Mouse (Mus musculus) hindbrain, embryonic 15.5 days (tissue): ENCODE results near the gene Maz. TPM values are rescaled to one million over a fixed set of nuclear protein-coding genes. Genes with fewer than 3 reads are reported as not detected.
A peak's percentile ranks its signal among the peaks of the same experiment; 100 is the strongest.

Experiments
- ATAC-seq: fragments of 200-750 bp; cut with Nextera tagmentation; 2 replicates; pipeline ENCODE4 v1.8.0; 2017; ENCODE audit warnings: low read depth, moderate number of reproducible peaks, moderate TSS enrichment; ENCODE audit not compliant: low FRiP score
- H3K27ac ChIP-seq: fragments of 300-500 bp; sonication (generic); replicated peaks from 2 replicates; pipeline ENCODE4 v1.5.1; 2015; ENCODE audit warnings: mild to moderate bottlenecking, inconsistent platforms
- H3K27me3 ChIP-seq: fragments of 300-500 bp; sonication (generic); 2 replicates; pipeline ENCODE4 v1.6.1; 2015; ENCODE audit warnings: control low read depth, inconsistent platforms
- H3K36me3 ChIP-seq: fragments of 300-500 bp; sonication (generic); 2 replicates; pipeline ENCODE4 v1.6.1; 2015; ENCODE audit warnings: control low read depth, inconsistent platforms
- H3K4me1 ChIP-seq: fragments of 300-500 bp; sonication (generic); replicated peaks from 2 replicates; pipeline ENCODE4 v1.6.1; 2015; ENCODE audit warnings: control low read depth, inconsistent platforms
- H3K4me2 ChIP-seq: fragments of 300-500 bp; sonication (generic); 2 replicates; pipeline ENCODE4 v1.6.1; 2015; ENCODE audit warnings: moderate library complexity, mild to moderate bottlenecking, inconsistent platforms
- H3K4me3 ChIP-seq: fragments of 300-500 bp; sonication (generic); 2 replicates; pipeline ENCODE4 v1.5.1; 2015; ENCODE audit warnings: mild to moderate bottlenecking, inconsistent platforms
- H3K9ac ChIP-seq: fragments of 300-500 bp; sonication (generic); 2 replicates; pipeline ENCODE4 v1.6.1; 2015; ENCODE audit warnings: inconsistent platforms
- H3K9me3 ChIP-seq: fragments of 300-500 bp; sonication (generic); 2 replicates; pipeline ENCODE4 v1.6.1; 2016; ENCODE audit warnings: control low read depth, inconsistent platforms
- whole genome bisulfite sequencing: fragments of 180-500 bp; shearing (Covaris S2); methylation state at CpG from one replicate; pipeline ENCODE4 v1.1.7; 2015; 5-methylcytosine and 5-hydroxymethylcytosine counted together
- polyA plus RNA-seq: library from polyadenylated mRNA; unstranded; fragments of >200 nt; fragmentation: Nextera tagmentation; extraction: Ambion mirVana; gene quantifications from 2 replicates; pipeline ENCODE4 v1.2.1, GENCODE M21; 2015

Maz gene
- polyA plus RNA-seq, 1 experiment from 2014 or later = 87.3 TPM

DNA sequence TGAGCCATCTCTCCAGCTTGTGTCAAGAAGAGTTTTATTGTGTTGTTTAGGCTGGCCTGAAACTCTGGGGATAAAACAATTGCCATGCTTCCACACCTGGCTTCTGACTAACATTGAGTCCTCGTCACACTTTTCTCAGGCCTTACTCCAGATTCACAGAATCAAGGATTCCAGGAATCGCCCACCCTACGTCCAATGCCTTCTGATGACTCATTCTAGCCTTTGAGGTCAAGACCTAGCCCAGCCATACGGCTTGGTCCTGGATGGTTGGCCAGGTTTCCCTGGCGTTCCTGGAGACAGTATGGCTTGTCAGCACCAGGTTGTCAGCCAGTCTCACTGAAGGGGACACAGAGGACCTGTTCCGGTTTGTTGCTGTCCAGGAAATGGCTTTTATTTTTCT, 14.5 kb downstream of the Maz start:
- no peaks in the 10 kb centered on the region for H3K9me3 ChIP-seq
- no peak overlapping the region for H3K4me2 ChIP-seq
- ATAC-seq = no peak
- peaks cover 25% of the 10 kb centered on the region for H3K4me1 ChIP-seq
- WGBS = 87% methylated on average over 6 of the region's 6 CpGs
- no peak overlapping the region for H3K4me3 ChIP-seq
- no peak overlapping the region for H3K9ac ChIP-seq
- no peaks in the 10 kb centered on the region for H3K27me3 ChIP-seq
- H3K36me3 ChIP-seq = peaks cover 27% of the 10 kb centered on the region
- no peak overlapping the region for H3K27ac ChIP-seq

DNA sequence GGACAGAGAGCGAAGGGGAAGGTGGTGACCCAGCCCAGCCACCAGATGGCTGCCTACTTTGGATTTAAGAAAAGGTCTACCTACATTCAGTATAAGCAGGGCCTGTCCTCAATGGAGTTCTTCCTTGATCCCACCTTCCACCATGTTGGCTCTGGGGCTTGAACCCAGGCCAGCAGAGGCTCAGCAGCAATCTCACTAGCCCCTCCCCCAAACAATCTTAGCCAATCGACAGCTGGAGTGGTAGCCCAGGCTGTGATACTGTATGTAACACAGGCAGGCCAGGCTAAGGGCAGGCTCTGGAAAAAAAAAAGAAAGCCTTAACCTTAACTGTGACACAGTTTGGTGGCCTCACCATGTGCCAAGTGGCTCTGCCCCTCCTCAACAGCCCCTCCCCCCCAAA, 15.1 kb downstream of the Maz start:
- peaks cover 27% of the 10 kb centered on the region for H3K36me3 ChIP-seq

DNA sequence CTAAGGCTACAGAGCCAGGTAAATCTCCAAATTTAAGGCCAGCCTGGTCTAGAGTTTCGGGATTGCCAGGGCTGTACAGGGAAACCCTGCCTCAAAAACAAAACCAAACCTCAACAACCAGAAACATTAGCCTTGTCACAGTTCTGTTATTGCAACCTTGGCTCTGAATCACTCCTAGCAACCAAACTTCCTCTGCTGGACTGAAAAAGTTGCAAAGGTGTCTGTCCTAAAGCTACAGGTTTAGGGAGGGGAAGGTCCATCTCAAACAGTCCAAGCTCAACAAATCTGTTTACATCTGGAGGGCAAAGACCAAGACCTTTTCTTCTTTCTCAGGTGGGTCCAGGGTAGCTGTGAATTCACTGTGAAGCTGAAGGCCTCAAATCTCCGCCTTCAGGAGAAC, 15.8 kb downstream of the Maz start:
- Histone ChIP-seq H3K9ac (no peak overlapping the region), H3K4me1 (peaks cover 22% of the 10 kb centered on the region), H3K4me3 (no peak overlapping the region), H3K9me3 (no peaks in the 10 kb centered on the region), H3K4me2 (no peak overlapping the region), H3K27me3 (no peaks in the 10 kb centered on the region), H3K27ac (no peak overlapping the region), H3K36me3 (peaks cover 27% of the 10 kb centered on the region)
- 98% methylated on average over 2 of the region's 2 CpGs for WGBS
- no peak for ATAC-seq

More for the DNA sequence above, 15.1 kb downstream of the Maz start:
- Histone ChIP-seq H3K9ac (no peak overlapping the region), H3K4me2 (no peak overlapping the region), H3K27ac (no peak overlapping the region), H3K27me3 (no peaks in the 10 kb centered on the region), H3K9me3 (no peaks in the 10 kb centered on the region), H3K4me3 (no peak overlapping the region), H3K4me1 (peaks cover 25% of the 10 kb centered on the region)
- 80% methylated on average over 2 of the region's 2 CpGs for WGBS
- no peak for ATAC-seq

DNA sequence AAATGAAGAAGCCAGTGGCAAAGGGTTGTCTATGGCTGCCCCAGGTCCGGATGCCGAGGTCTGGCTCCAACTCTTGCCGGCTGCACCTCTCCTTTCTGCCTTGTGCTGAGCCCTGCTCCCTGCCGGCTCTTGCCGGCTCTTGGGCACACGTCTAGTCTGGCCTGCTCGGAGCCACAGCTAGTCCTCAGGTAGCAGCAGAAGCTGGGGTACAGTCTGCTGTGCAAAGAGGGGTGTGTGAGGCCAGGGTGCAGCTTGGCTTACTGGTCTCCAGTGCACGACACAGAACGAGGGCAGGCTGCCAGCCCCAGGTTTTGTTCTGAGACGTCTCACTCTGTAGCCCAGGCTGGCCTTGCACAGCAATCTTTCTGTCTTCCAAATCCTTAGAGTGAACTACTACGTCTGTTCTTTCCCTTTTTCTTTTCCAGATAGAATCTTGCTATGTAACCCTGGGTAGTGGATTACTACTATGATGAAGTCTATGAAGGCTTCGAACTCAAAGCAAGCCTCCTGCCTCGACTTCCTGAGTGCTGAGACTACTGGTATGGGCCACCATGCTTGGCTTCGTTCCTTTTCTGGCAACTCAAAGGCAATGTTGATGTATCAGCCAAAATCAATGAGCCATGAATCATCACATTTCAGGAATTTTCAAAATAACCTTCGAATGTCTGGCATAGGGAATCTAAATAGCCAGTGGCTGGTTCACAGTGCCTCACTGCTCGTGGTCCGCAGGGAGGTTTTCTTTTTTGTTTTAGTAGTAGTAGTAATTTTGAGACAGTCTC, 17.3 kb downstream of the Maz start:
- Histone ChIP-seq H3K4me3 (no peak overlapping the region), H3K9ac (no peak overlapping the region)
- no peak for ATAC-seq

DNA sequence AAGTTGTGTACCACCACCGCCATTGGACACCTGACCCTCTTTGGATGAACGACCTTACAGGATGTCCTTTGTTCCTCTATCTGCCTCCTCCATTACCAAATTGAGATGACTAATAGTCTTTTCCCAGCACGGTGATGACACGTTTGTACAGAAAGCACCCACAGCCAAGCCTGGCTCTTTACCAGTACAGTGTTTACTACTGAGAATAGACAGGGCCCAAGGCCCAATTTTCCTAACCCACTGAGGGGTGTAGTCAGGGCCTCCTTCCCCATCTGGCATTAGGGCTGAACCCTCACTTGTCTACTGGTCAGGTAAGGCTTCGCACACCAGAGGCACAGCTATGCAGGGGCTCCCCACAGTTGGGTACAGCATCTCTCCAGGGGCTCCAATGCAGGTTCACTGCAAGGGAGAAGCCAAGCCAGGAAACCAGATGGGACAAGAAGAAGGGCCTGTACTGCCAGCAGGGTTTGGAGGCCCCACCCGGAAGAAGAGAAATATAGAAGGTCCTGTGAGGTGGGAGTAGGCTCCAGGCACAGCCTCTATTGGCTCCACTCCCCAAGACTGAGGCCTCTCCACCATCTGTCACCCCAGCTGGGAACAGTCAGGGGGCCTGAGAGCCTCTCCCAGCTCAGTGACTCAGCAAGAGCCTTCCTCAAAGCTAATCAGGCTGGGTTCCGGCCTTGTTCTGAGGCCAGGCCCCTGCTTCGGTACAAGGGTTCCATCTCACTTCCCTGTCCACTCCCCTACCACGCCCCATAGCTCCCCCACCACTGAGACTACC, 18.4 kb downstream of the Maz start:
- Histone ChIP-seq H3K4me3 (no peak overlapping the region), H3K36me3 (peaks cover 6% of the 10 kb centered on the region; the same call in 1 of the 2 replicates), H3K4me1 (no peaks in the 10 kb centered on the region), H3K9ac (no peak overlapping the region), H3K4me2 (no peak overlapping the region), H3K27ac (peak overlapping the region; percentile 23; the same call in 1 of the 2 replicates), H3K27me3 (no peaks in the 10 kb centered on the region), H3K9me3 (no peaks in the 10 kb centered on the region)
- ATAC-seq = peak; percentile 72
- 57% methylated on average over 9 of the region's 9 CpGs for WGBS

More for the DNA sequence above, 17.3 kb downstream of the Maz start:
- Histone ChIP-seq H3K27me3 (no peaks in the 10 kb centered on the region), H3K4me1 (peaks cover 7% of the 10 kb centered on the region), H3K4me2 (no peak overlapping the region), H3K27ac (no peak overlapping the region), H3K36me3 (peaks cover 17% of the 10 kb centered on the region), H3K9me3 (no peaks in the 10 kb centered on the region)
- 86% methylated on average over 17 of the region's 17 CpGs for WGBS

DNA sequence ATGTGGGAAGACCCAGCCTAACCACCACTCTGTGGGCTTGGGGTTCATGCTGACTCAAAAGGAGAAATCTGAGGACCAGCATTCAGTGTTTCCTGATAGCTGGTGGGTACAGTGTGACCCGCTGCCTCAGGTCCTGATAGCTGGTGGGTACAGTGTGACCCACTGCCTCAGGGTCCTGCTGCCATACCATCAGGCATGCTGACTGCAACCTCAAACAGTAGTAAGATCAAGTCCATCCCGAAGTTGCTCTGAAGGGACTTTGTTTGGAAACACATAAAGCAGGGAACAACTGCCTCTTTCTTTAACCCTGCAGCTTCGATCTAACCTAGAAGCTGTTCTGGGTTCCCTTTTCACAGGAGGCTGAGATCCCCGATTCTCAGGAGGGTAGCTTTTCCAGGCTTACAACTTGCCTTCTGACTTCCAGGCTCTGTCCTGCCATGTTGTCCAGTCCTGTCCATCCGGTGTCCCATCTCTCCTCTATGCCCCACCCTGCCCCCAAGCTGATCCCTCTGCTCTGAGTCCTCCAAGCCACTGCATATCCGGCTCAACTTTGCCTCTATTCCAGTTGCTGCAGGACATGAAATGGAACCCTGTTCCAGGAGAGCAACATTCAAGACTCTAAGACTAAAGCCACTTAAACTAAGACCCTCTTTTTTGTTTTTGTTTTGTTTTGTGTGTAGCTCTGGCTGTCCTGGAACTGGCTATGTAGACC, 19.4 kb downstream of the Maz start:
- Histone ChIP-seq H3K4me2 (no peak overlapping the region), H3K36me3 (0 out of 2 replicates have a peak, but pooled peaks cover 2% of the 10 kb centered on the region), H3K4me3 (no peak overlapping the region), H3K9ac (no peak overlapping the region), H3K9me3 (no peaks in the 10 kb centered on the region), H3K27me3 (no peaks in the 10 kb centered on the region), H3K27ac (no peak overlapping the region), H3K4me1 (no peaks in the 10 kb centered on the region)
- 88% methylated on average over 6 of the region's 6 CpGs for WGBS
- no peak for ATAC-seq

DNA sequence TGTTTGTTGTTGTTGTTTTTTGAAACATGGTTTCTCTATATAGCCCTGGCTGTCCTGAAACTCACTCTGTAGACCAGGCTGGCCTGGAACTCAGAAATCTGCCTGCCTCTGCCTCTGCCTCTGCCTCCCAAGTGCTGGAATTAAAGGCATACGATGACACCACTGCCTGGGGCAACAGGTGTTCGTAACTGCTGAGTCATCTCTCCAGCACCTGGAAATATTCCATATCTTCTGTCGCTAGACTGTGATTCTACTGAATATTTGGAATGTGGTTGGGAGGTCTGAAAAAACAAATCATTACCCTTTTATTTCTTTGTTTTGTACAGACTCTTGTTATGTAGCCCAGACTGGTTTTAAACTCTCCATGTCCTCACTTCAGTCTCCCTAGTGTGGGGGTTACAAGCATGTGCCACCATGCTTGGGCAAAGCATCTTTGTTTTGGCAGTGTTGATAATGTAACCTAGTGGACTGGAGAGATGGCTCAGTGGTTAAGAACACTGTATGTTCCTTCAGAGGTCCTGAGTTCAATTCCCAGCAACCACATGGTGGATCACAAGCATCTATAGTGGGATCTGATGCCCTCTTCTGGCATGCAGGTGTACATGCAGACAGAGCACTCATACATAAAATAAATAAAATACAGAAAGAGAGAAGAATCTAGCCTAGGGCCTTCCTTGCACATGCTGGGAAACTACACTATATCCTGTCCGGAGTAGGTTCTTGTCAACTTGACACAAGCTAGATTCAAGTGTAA, 22.5 kb downstream of the Maz start:
- Histone ChIP-seq H3K27me3 (no peaks in the 10 kb centered on the region), H3K4me3 (no peak overlapping the region), H3K4me2 (no peak overlapping the region), H3K4me1 (no peaks in the 10 kb centered on the region), H3K9me3 (no peaks in the 10 kb centered on the region), H3K27ac (no peak overlapping the region), H3K36me3 (no peaks in the 10 kb centered on the region), H3K9ac (no peak overlapping the region)
- WGBS = 86% methylated on average over 4 of the region's 4 CpGs
- no peak for ATAC-seq

DNA sequence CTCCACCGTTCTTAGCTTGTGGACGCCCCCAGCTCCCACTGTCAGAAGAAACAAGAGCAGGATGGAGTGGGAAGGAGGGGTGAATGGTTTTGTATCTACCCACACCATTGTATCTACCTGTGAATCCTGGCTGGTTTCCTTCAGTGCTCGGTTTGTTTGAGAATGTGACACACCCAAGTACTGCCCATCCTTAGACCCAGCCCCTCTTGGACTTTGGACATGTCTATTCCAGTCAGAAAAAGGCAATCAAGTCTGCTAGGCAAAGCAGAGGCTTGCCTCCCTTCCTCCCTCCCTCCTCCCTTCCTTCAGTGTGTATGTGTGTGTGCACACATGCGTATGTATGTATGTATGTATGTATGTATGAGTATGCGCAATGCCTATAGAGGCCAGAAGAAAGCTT, 23.2 kb downstream of the Maz start:
- H3K4me1 ChIP-seq = no peaks in the 10 kb centered on the region
- no peaks in the 10 kb centered on the region for H3K27me3 ChIP-seq
- H3K9me3 ChIP-seq = no peaks in the 10 kb centered on the region
- H3K36me3 ChIP-seq = no peaks in the 10 kb centered on the region
- no peak for ATAC-seq
- H3K4me2 ChIP-seq = no peak overlapping the region
- no peak overlapping the region for H3K9ac ChIP-seq
- no peak overlapping the region for H3K27ac ChIP-seq
- 89% methylated on average over 5 of the region's 5 CpGs for WGBS
- H3K4me3 ChIP-seq = no peak overlapping the region

DNA sequence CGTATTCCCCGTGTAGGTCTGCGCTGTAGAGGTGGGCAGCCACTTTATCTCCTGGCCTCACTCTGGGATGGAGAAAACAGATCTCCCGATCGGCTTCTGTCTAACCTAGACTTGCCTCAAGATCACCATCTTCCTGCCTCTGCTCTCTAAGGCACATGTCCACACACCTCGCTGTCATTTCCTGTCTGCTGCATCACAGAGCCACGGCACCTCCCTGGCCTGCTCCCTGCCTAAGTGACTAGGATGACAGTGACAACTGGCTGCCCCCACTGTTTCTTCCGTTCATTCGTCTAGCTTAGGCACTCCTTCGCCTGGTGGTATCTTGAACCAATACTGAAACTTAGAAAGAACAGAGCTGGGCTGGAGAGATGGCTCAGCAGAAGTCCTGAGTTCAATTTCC, 27.3 kb downstream of the Maz start:
- H3K4me3 ChIP-seq = no peak overlapping the region
- WGBS = 88% methylated on average over 10 of the region's 10 CpGs
- no peaks in the 10 kb centered on the region for H3K27me3 ChIP-seq
- ATAC-seq = no peak
- H3K36me3 ChIP-seq = peaks cover 4% of the 10 kb centered on the region; the same call in 1 of the 2 replicates
- H3K4me2 ChIP-seq = no peak overlapping the region
- no peak overlapping the region for H3K9ac ChIP-seq
- H3K9me3 ChIP-seq = no peaks in the 10 kb centered on the region
- H3K4me1 ChIP-seq = no peaks in the 10 kb centered on the region
- no peak overlapping the region for H3K27ac ChIP-seq

DNA sequence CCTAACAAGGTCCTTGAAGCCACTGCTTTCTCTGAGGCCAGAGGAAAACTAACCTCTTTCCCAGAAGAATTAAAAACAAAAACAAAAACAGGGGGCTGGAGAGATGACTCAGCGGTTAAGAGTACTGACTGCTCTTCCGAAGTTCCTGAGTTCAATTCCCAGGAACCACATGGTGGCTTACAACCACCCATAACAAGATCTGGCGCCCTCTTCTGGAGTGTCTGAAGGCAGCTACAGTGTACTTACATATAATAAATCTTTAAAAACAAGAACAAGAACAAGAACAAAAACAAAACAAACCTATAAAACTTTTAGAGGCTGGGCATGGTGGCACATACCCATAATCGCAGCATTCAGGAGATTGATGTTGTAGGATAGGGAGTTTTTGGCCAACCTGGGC, 30.4 kb downstream of the Maz start:
- no peaks in the 10 kb centered on the region for H3K4me1 ChIP-seq
- no peak overlapping the region for H3K4me2 ChIP-seq
- no peaks in the 10 kb centered on the region for H3K9me3 ChIP-seq
- H3K9ac ChIP-seq = no peak overlapping the region
- WGBS = 87% methylated on average over 4 of the region's 4 CpGs
- peaks cover 4% of the 10 kb centered on the region; the same call in 1 of the 2 replicates for H3K36me3 ChIP-seq
- ATAC-seq = no peak
- no peaks in the 10 kb centered on the region for H3K27me3 ChIP-seq
- no peak overlapping the region for H3K4me3 ChIP-seq
- H3K27ac ChIP-seq = no peak overlapping the region

DNA sequence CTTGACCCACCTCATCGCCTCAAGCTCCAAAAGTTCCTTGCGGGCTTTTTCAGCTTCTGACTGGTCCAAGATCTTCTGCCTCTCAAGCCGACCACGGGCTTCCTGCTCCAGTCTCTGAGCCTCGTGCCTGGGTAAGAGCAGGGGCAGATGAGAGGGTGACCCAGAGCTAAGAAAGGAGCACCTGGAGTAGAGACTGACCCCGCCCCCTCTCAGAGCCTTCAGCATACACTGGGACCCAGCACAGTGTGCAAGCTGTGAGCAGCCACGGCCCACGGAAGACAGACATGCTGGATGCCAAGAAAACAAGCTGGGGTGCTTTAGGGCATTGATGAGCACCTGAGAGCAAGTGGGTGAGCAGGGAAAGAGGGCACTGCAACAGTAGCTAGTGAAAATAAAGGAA, 38.0 kb downstream of the Maz start:
- H3K36me3 ChIP-seq = no peaks in the 10 kb centered on the region
- no peak for ATAC-seq
- no peak overlapping the region for H3K4me3 ChIP-seq
- H3K27me3 ChIP-seq = no peaks in the 10 kb centered on the region
- no peaks in the 10 kb centered on the region for H3K4me1 ChIP-seq
- no peak overlapping the region for H3K27ac ChIP-seq
- H3K9ac ChIP-seq = no peak overlapping the region
- no peaks in the 10 kb centered on the region for H3K9me3 ChIP-seq
- WGBS = 66% methylated on average over 8 of the region's 8 CpGs
- H3K4me2 ChIP-seq = no peak overlapping the region
